ENCODE assay signal across 8 mouse cellular contexts in the genomic region with DNA sequence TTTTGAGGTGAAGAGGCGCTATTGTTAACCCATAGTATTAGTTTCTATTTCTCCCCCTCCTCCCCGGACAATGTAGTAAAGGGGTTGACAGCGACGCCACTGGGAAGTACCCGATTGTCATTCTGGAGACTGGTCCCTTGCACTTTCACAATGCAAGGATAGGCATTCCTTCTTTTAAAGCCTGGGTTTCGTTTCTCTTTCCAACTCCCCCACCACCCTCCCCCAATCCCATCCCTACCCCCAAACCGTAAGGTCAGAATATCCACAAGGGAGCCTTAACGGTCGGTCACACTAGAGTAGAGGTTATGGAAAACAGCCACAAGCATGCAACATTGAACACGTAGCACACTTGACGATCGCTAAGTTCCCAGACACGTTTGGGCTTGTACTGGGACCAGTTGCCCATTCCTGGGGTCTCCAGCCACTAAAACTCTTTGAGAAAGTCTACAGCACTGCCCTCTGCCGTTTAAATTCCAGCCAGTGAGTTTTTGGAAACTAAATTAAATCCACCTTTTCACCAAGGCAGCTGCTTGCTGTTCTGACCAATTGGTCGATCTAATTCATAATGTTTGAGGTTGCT. TPM values are rescaled to one million over a fixed set of nuclear protein-coding genes. Genes with fewer than 3 reads are reported as not detected.
A peak's percentile ranks its signal among the peaks of the same experiment; 100 is the strongest.
DNase-seq lines count a peak whose midpoint lies in the region; ATAC-seq and TF ChIP-seq lines count a peak whose summit lies in the region.

Gene Cpeb3, minus strand, starts transcription at position 426 of the 580 bp plus-strand sequence.

- ATAC-seq in CD4-positive, CD25-positive, alpha-beta regulatory T cell, adult 4 months, result peak; percentile 27
- ATAC-seq in erythroblast, adult 5-6 weeks (replicated peaks; ENCODE audit: low FRiP score, poor library complexity, severe bottlenecking), result peak; percentile 18
- no peak for ATAC-seq in heart, embryonic 14.5 days (ENCODE audit: insufficient number of reproducible peaks, insufficient read depth, low FRiP score, low read depth)
- ATAC-seq in kidney, embryonic 16.5 days (ENCODE audit: low FRiP score, low TSS enrichment), result no peak
- no peak for ATAC-seq in liver, embryonic 14.5 days (ENCODE audit: insufficient read depth)
- no peak for ATAC-seq in neural tube, embryonic 14.5 days (ENCODE audit: low read depth)

- peak within 1 kb of the TSS; percentile 88 to 95 for H3K27ac ChIP-seq in heart, embryonic 14.5 days (replicated peaks in 1 of 2; ENCODE audit: control insufficient read depth in 1 of 2, insufficient read depth in 1 of 2, low read depth in 2 of 2, low read length in 2 of 2)
- H3K27ac ChIP-seq in kidney, embryonic 16.5 days (ENCODE audit: low read length), result peak within 1 kb of the TSS; percentile 83
- H3K27ac ChIP-seq in liver, embryonic 14.5 days, result peak within 1 kb of the TSS; percentile 89
- peak within 1 kb of the TSS; percentile 80 for H3K27ac ChIP-seq in neural tube, embryonic 14.5 days (ENCODE audit: low read depth, low read length)

- 1% methylated on average over 15 of the region's 15 CpGs for WGBS in heart, embryonic 14.5 days
- under 1% methylated on average over 15 of the region's 15 CpGs for WGBS in kidney, embryonic 16.5 days
- WGBS in liver, embryonic 14.5 days (ENCODE audit: insufficient replicate concordance), result under 1% methylated on average over 15 of the region's 15 CpGs
- WGBS in neural tube, embryonic 14.5 days, result under 1% methylated on average over 15 of the region's 15 CpGs

- no peak for TF ChIP-seq EP300 in liver, embryonic 14.5 days (IDR thresholded peaks at IDR 0.05; ENCODE audit: low read depth)

- peak; percentile 53 for DNase-seq in adrenal gland, adult 2 months
- DNase-seq in liver, embryonic 14.5 days (ENCODE audit: low read depth in 3 of 3, low spot score in 3 of 3), result no peak
- peak; percentile 17 for DNase-seq in thymus, postnatal 14 days

- peaks cover 31% of the 10 kb centered on the region for H3K36me3 ChIP-seq in heart, embryonic 14.5 days (ENCODE audit: control insufficient read depth, insufficient read depth, low read length)
- peaks cover 15% of the 10 kb centered on the region for H3K36me3 ChIP-seq in kidney, embryonic 16.5 days (ENCODE audit: insufficient read depth, low read length)
- peaks cover 33% of the 10 kb centered on the region for H3K36me3 ChIP-seq in liver, embryonic 14.5 days (replicated peaks; ENCODE audit: control insufficient read depth, insufficient read depth, low read depth)
- peaks cover 5% of the 10 kb centered on the region for H3K36me3 ChIP-seq in neural tube, embryonic 14.5 days (ENCODE audit: control insufficient read depth, insufficient read depth, low read length)

- H3K27me3 ChIP-seq in heart, embryonic 14.5 days (ENCODE audit: control insufficient read depth, insufficient read depth, low read length), result no peaks in the 10 kb centered on the region
- no peaks in the 10 kb centered on the region for H3K27me3 ChIP-seq in kidney, embryonic 16.5 days (ENCODE audit: insufficient read depth, low read length)
- no peaks in the 10 kb centered on the region for H3K27me3 ChIP-seq in liver, embryonic 14.5 days (ENCODE audit: control insufficient read depth, insufficient read depth, low read length)
- H3K27me3 ChIP-seq in neural tube, embryonic 14.5 days (ENCODE audit: control insufficient read depth, insufficient read depth, low read length), result no peaks in the 10 kb centered on the region

- peak within 1 kb of the TSS; percentile 94 to 99 for H3K4me3 ChIP-seq in heart, embryonic 14.5 days (ENCODE audit: control insufficient read depth in 1 of 2, insufficient read depth in 1 of 2, low read depth in 1 of 2, low read length in 2 of 2)
- H3K4me3 ChIP-seq in kidney, embryonic 16.5 days (ENCODE audit: low read length), result peak within 1 kb of the TSS; percentile 72
- H3K4me3 ChIP-seq in liver, embryonic 14.5 days (ENCODE audit: insufficient read depth in 1 of 2, low read depth in 2 of 2, low read length in 2 of 2), result peak within 1 kb of the TSS; percentile 99 to 100
- peak within 1 kb of the TSS; percentile 99 for H3K4me3 ChIP-seq in neural tube, embryonic 14.5 days (ENCODE audit: low read depth, low read length)

- peak within 1 kb of the TSS; percentile 88 for H3K4me2 ChIP-seq in heart, embryonic 14.5 days (ENCODE audit: low read length)
- peak within 1 kb of the TSS; percentile 72 for H3K4me2 ChIP-seq in kidney, embryonic 16.5 days (replicated peaks; ENCODE audit: low read depth, low read length)
- H3K4me2 ChIP-seq in liver, embryonic 14.5 days (ENCODE audit: low read depth), result peak within 1 kb of the TSS; percentile 88
- H3K4me2 ChIP-seq in neural tube, embryonic 14.5 days (ENCODE audit: low read depth, low read length), result peak within 1 kb of the TSS; percentile 91

- H3K9ac ChIP-seq in heart, embryonic 14.5 days (ENCODE audit: low read length), result peak within 1 kb of the TSS; percentile 99
- peak within 1 kb of the TSS; percentile 87 for H3K9ac ChIP-seq in kidney, embryonic 16.5 days (replicated peaks; ENCODE audit: low read length)
- H3K9ac ChIP-seq in liver, embryonic 14.5 days (replicated peaks), result peak within 1 kb of the TSS; percentile 100
- H3K9ac ChIP-seq in neural tube, embryonic 14.5 days (replicated peaks; ENCODE audit: low read depth, low read length), result peak within 1 kb of the TSS; percentile 96

- TF ChIP-seq CTCF in liver, embryonic 14.5 days (IDR thresholded peaks at IDR 0.05; ENCODE audit: low read depth), result peak; percentile 46

- H3K9me3 ChIP-seq in heart, embryonic 14.5 days (ENCODE audit: control insufficient read depth, low read length), result no peaks in the 10 kb centered on the region
- H3K9me3 ChIP-seq in kidney, embryonic 16.5 days (ENCODE audit: low read length), result no peaks in the 10 kb centered on the region
- no peaks in the 10 kb centered on the region for H3K9me3 ChIP-seq in liver, embryonic 14.5 days (ENCODE audit: control insufficient read depth, low read length)
- H3K9me3 ChIP-seq in neural tube, embryonic 14.5 days (ENCODE audit: control insufficient read depth, low read length), result no peaks in the 10 kb centered on the region

- peaks cover 0 to 14% of the 10 kb centered on the region in 2 experiments; a peak in 2 of 4 replicates for H3K4me1 ChIP-seq in heart, embryonic 14.5 days (ENCODE audit: control insufficient read depth in 2 of 2, insufficient read depth in 2 of 2, low read length in 2 of 2)
- peaks cover 13% of the 10 kb centered on the region for H3K4me1 ChIP-seq in kidney, embryonic 16.5 days (ENCODE audit: insufficient read depth, low read length)
- H3K4me1 ChIP-seq in liver, embryonic 14.5 days (replicated peaks; ENCODE audit: control insufficient read depth in 2 of 2, insufficient read depth in 2 of 2, low read length in 1 of 2), result peaks cover 29 to 34% of the 10 kb centered on the region in 2 experiments
- peaks cover 15% of the 10 kb centered on the region for H3K4me1 ChIP-seq in neural tube, embryonic 14.5 days (ENCODE audit: control insufficient read depth, insufficient read depth, low read length)

RNA-seq across cellular contexts. Expression of gene Cpeb3, which starts in this region (rescaled TPM):
- polyA plus RNA-seq in CD4-positive, CD25-positive, alpha-beta regulatory T cell, adult 4 months (2017; shearing (Covaris generic)), result not detected
- 10 to 100 TPM; 17.0 to 17.2 TPM for total RNA-seq in adrenal gland, adult 2 months (2021)
- 26.4 and 31.4 TPM in 2 replicates for polyA plus RNA-seq in adrenal gland, adult 2 months (2012; rRNA removed)
- total RNA-seq in erythroblast, adult 5-6 weeks (2015; ENCODE audit: low replicate concordance), result 76.5 and 113 TPM in 2 replicates
- total RNA-seq in erythroblast, adult 5-6 weeks (2017; ENCODE audit: low replicate concordance), result 90.5 and 97.3 TPM in 2 replicates
- polyA plus RNA-seq in heart, embryonic 14.5 days (2014; fragmentation: Nextera tagmentation; extraction: Ambion mirVana), result 8.8 and 8.9 TPM in 2 replicates
- polyA plus RNA-seq in kidney, embryonic 16.5 days (2015; fragmentation: Nextera tagmentation; extraction: Ambion mirVana), result 0.73 and 1.3 TPM in 2 replicates
- 1.8 and 2.4 TPM in 2 replicates for polyA plus RNA-seq in liver, embryonic 14.5 days (2012; rRNA removed)
- polyA plus RNA-seq in liver, embryonic 14.5 days (2014; fragmentation: Nextera tagmentation; extraction: Ambion mirVana), result 1.8 and 1.9 TPM in 2 replicates
- 13.3 and 14.7 TPM in 2 replicates for polyA plus RNA-seq in neural tube, embryonic 14.5 days (2014; fragmentation: Nextera tagmentation; extraction: Ambion mirVana)

Comparison
In these comparisons a context has a peak if more than half of its experiments do, and no peak if none do; other contexts are left out.
1. RNA of gene Cpeb3 (total RNA-seq): 76.5 to 113 TPM in erythroblast, adult 5-6 weeks; 17.0 to 17.2 TPM in adrenal gland, adult 2 months; every median in the first group is over 4 times any median in the second.
2. Peak in ATAC-seq in CD4-positive, CD25-positive, alpha-beta regulatory T cell, adult 4 months; RNA of the gene not detected or under 1 TPM.
3. DNase-seq: peak in adrenal gland, adult 2 months (single experiment) and thymus, postnatal 14 days (single experiment); none in liver, embryonic 14.5 days (0 of 3).
4. Peak in every context shown above with its lines, with median percentiles within 50 percentile points of each other: H3K27ac ChIP-seq, H3K4me2 ChIP-seq, H3K4me3 ChIP-seq and H3K9ac ChIP-seq.